13 mouse cellular contexts compared by ENCODE assay signal in the genomic region with DNA sequence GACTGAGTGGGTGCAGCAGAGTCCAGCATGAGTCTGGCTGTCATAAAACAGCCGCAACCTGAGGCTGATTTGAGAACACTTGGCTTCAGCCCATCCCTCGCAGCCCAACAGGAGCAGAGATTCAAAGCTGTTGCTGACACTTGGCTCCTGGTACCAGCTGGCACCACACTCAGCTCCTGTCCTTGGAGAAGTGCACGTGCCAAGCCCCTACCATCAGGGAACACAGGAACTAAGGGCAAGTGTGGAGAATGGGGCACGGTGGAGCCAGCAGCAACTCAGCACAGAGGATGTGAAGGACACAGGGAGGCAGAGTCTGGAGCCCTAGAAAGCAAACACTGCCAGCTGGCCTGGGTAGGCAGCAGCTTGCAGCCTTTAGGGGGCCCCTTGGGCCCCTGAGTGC. TPM values are rescaled to one million over a fixed set of nuclear protein-coding genes. Genes with fewer than 3 reads are reported as not detected.
A peak's percentile ranks its signal among the peaks of the same experiment; 100 is the strongest.
DNase-seq lines count a peak whose midpoint lies in the region; ATAC-seq and TF ChIP-seq lines count a peak whose summit lies in the region.
"Had no signal": no experiment of that assay in that cellular context is flagged by ENCODE, and none has a peak within 500 bp of the region (broad histone marks: within the 10 kb centered on the region; RNA-seq: fewer than 3 reads in every experiment).

No protein-coding gene starts in this region.

- WGBS in kidney, adult 2 months: 18% methylated on average over 4 of the region's 4 CpGs

- TF ChIP-seq CTCF in kidney, adult 2 months (conservative IDR thresholded peaks at IDR 0.05; ENCODE audit: insufficient read depth, insufficient read length, low read depth, low read length): no peak

- intact Hi-C loops in heart, postnatal 14 days (cut with DNase I): no loop called here

- H3K27me3 ChIP-seq in kidney, adult 2 months (replicated peaks; ENCODE audit: control insufficient read depth, insufficient read depth, low read length): no peaks in the 10 kb centered on the region

- H3K27ac ChIP-seq in kidney, adult 2 months (ENCODE audit: insufficient read depth, low read depth, low read length): no peak overlapping the region
- H3K27ac ChIP-seq: liver, embryonic 12.5 days had no signal

- no peaks in the 10 kb centered on the region for H3K36me3 ChIP-seq in kidney, adult 2 months (ENCODE audit: control insufficient read depth, insufficient read depth, low read length)
- H3K36me3 ChIP-seq: liver, embryonic 12.5 days had no signal

- H3K4me3 ChIP-seq in kidney, adult 2 months (ENCODE audit: insufficient read depth, low read depth, low read length): no peak overlapping the region
- H3K4me3 ChIP-seq: liver, embryonic 12.5 days had no signal

- no peak for TF ChIP-seq POLR2A in kidney, adult 2 months (IDR thresholded peaks at IDR 0.05; ENCODE audit: low read depth, low read length)

- no peak for ATAC-seq in erythroblast, adult 5-6 weeks (replicated peaks; ENCODE audit: low FRiP score, poor library complexity, severe bottlenecking)
- ATAC-seq: liver, embryonic 12.5 days had no signal

- peak; percentile 4 for DNase-seq in kidney, adult 2 months
- no peak for DNase-seq in kidney, postnatal 4 days
- DNase-seq in adrenal gland, postnatal 14 days: peak; percentile 87
- peak; percentile 91 to 96 for DNase-seq in cerebellum, postnatal 10 days
- DNase-seq in heart, postnatal 14 days: peak; percentile 57 to 74
- DNase-seq in frontal cortex, postnatal 14 days (ENCODE audit: low spot score in 2 of 2): no peak
- no peak for DNase-seq in layer of hippocampus, adult 8-10 months (ENCODE audit: low spot score in 2 of 2)
- DNase-seq: kidney, postnatal 14 days; right cerebral cortex, postnatal 25 days; thymus, postnatal 25 days had no signal

- H3K4me1 ChIP-seq in kidney, adult 2 months (ENCODE audit: control insufficient read depth, insufficient read depth, low read length): no peaks in the 10 kb centered on the region
- H3K4me1 ChIP-seq: liver, embryonic 12.5 days had no signal

RNA-seq across cellular contexts. Expression of gene Allc, which starts 19.9 kb away (rescaled TPM):
- polyA plus RNA-seq in kidney, adult 2 months (2012; rRNA removed): 0.13 TPM in 1 of 2 replicates, not detected in the other
- total RNA-seq in adrenal gland, postnatal 14 days (2021): not detected in 2 replicates
- total RNA-seq in heart, postnatal 14 days (2021): not detected
- total RNA-seq in erythroblast, adult 5-6 weeks (2015; ENCODE audit: low replicate concordance): not detected in 2 replicates
- not detected in 2 replicates for total RNA-seq in erythroblast, adult 5-6 weeks (2017; ENCODE audit: low replicate concordance)
- total RNA-seq in layer of hippocampus, adult 8-10 months (2022): under 1 TPM in 3 of 4 experiments, not detected in 1; 0.23 to 0.45 (median 0.36) TPM
- total RNA-seq: gastrocnemius, adult 18-20 months had no signal
- polyA plus RNA-seq: liver, embryonic 12.5 days had no signal

RNA-seq across cellular contexts. Expression of gene Colec11, which starts 20.9 kb away (rescaled TPM):
- 1.6 and 1.7 TPM in 2 replicates for polyA plus RNA-seq in kidney, adult 2 months (2012; rRNA removed)
- total RNA-seq in adrenal gland, postnatal 14 days (2021): 2.3 and 7.7 TPM in 2 replicates
- 10 to 100 TPM; 27.1 to 30.6 TPM for total RNA-seq in heart, postnatal 14 days (2021)
- total RNA-seq in erythroblast, adult 5-6 weeks (2015; ENCODE audit: low replicate concordance): 1.0 TPM in 1 of 2 replicates, not detected in the other
- total RNA-seq in erythroblast, adult 5-6 weeks (2017; ENCODE audit: low replicate concordance): not detected in 2 replicates
- total RNA-seq in layer of hippocampus, adult 8-10 months (2022): under 1 TPM; 0.55 to 0.85 (median 0.62) TPM

RNA-seq across cellular contexts. Expression of gene Rps7, which starts 33.5 kb away (rescaled TPM):
- 212 and 286 TPM in 2 replicates for polyA plus RNA-seq in kidney, adult 2 months (2012; rRNA removed)
- total RNA-seq in adrenal gland, postnatal 14 days (2021): 309 and 416 TPM in 2 replicates
- 100 to 1,000 TPM; 298 to 350 TPM for total RNA-seq in heart, postnatal 14 days (2021)
- total RNA-seq in erythroblast, adult 5-6 weeks (2015; ENCODE audit: low replicate concordance): 581 and 663 TPM in 2 replicates
- 566 and 639 TPM in 2 replicates for total RNA-seq in erythroblast, adult 5-6 weeks (2017; ENCODE audit: low replicate concordance)
- 100 to 1,000 TPM; 245 to 375 (median 299) TPM for total RNA-seq in layer of hippocampus, adult 8-10 months (2022)

RNA-seq across cellular contexts. Expression of gene Rnaseh1, which starts 47.1 kb away (rescaled TPM):
- 8.5 and 9.8 TPM in 2 replicates for polyA plus RNA-seq in kidney, adult 2 months (2012; rRNA removed)
- total RNA-seq in adrenal gland, postnatal 14 days (2021): 11.8 and 16.9 TPM in 2 replicates
- 1 to 10 TPM; 5.5 to 7.3 TPM for total RNA-seq in heart, postnatal 14 days (2021)
- total RNA-seq in erythroblast, adult 5-6 weeks (2015; ENCODE audit: low replicate concordance): 2.1 and 10.4 TPM in 2 replicates
- 7.6 and 9.3 TPM in 2 replicates for total RNA-seq in erythroblast, adult 5-6 weeks (2017; ENCODE audit: low replicate concordance)
- 10 to 100 TPM; 13.4 to 16.3 (median 14.5) TPM for total RNA-seq in layer of hippocampus, adult 8-10 months (2022)

RNA-seq across cellular contexts. Expression of gene Dcdc2c, which starts 50.1 kb away (rescaled TPM):
- polyA plus RNA-seq in kidney, adult 2 months (2012; rRNA removed): not detected in 2 replicates
- 0.22 and 0.26 TPM in 2 replicates for total RNA-seq in adrenal gland, postnatal 14 days (2021)
- total RNA-seq in heart, postnatal 14 days (2021): under 1 TPM; 0.19 to 0.20 TPM
- not detected in 2 replicates for total RNA-seq in erythroblast, adult 5-6 weeks (2015; ENCODE audit: low replicate concordance)
- total RNA-seq in erythroblast, adult 5-6 weeks (2017; ENCODE audit: low replicate concordance): not detected in 2 replicates
- total RNA-seq in layer of hippocampus, adult 8-10 months (2022): under 1 TPM; 0.20 to 0.43 (median 0.34) TPM
- total RNA-seq: gastrocnemius, adult 18-20 months had no signal
- polyA plus RNA-seq: liver, embryonic 12.5 days had no signal

Comparison
In these comparisons a context has a peak if more than half of its experiments do, and no peak if none do; other contexts are left out.
1. DNase-seq: peak in kidney, adult 2 months (single experiment), adrenal gland, postnatal 14 days (single experiment), cerebellum, postnatal 10 days (2 of 2) and heart, postnatal 14 days (2 of 2); none in kidney, postnatal 4 days (0 of 2), frontal cortex, postnatal 14 days (0 of 2) and layer of hippocampus, adult 8-10 months (0 of 2).